Mouse (Mus musculus): ENCODE data around the gene Pex3. TPM values are rescaled to one million over a fixed set of nuclear protein-coding genes. Genes with fewer than 3 reads are reported as not detected.

Pex3 gene
- polyA plus RNA-seq (2012; rRNA removed) = 1.1 and 2.3 TPM in 2 replicates

GRCm38 (mm10) chr10:13552646-13553497, at the start of gene Pex3, which contains the start of gene Adat2:
TSS of gene Pex3 (minus strand) at chr10:13553142.
TSS of gene Adat2 (plus strand) at chr10:13552894.
- no peaks in the 10 kb centered on the region for H3K4me1 ChIP-seq (ENCODE audit: control insufficient read depth, insufficient read depth, insufficient read length, low read length)
- H3K27me3 ChIP-seq (ENCODE audit: control insufficient read depth, insufficient read depth, low read length) = no peaks in the 10 kb centered on the region
- peak; percentile 68 for TF ChIP-seq POLR2A (IDR thresholded peaks at IDR 0.05; ENCODE audit: low read depth, low read length)
- no peak for TF ChIP-seq CTCF (IDR thresholded peaks at IDR 0.05; ENCODE audit: extremely low read depth, insufficient read length, insufficient replicate concordance, low read depth, low read length)
- WGBS = under 1% methylated on average over 51 of the region's 51 CpGs
- peak within 1 kb of the TSS; percentile 49 for H3K27ac ChIP-seq (ENCODE audit: insufficient read depth, low read depth, low read length)
- peak within 1 kb of the TSS; percentile 94 for H3K4me3 ChIP-seq (ENCODE audit: low read depth, low read length)
- H3K36me3 ChIP-seq (ENCODE audit: control insufficient read depth, insufficient read depth, low read length) = peaks cover 2% of the 10 kb centered on the region; the same call in 1 of the 2 replicates

- H3K27ac ChIP-seq (ENCODE audit: insufficient read depth, low read depth, low read length) = no peak overlapping the region
- peaks cover 2% of the 10 kb centered on the region; the same call in 1 of the 2 replicates for H3K27me3 ChIP-seq (ENCODE audit: control insufficient read depth, insufficient read depth, low read length)
- no peak for TF ChIP-seq CTCF (IDR thresholded peaks at IDR 0.05; ENCODE audit: extremely low read depth, insufficient read length, insufficient replicate concordance, low read depth, low read length)
- TF ChIP-seq POLR2A (IDR thresholded peaks at IDR 0.05; ENCODE audit: low read depth, low read length) = no peak
- no peaks in the 10 kb centered on the region for H3K4me1 ChIP-seq (ENCODE audit: control insufficient read depth, insufficient read depth, insufficient read length, low read length)
- H3K36me3 ChIP-seq (ENCODE audit: control insufficient read depth, insufficient read depth, low read length) = no peaks in the 10 kb centered on the region
- no peak overlapping the region for H3K4me3 ChIP-seq (ENCODE audit: low read depth, low read length)
- 69% methylated on average over 2 of the region's 2 CpGs for WGBS
These were observed 48.0 kb upstream of the Pex3 start for GRCm38 (mm10) chr10:13600926-13601325.

GRCm38 (mm10) chr10:13597491-13597890, 44.5 kb upstream of the Pex3 start:
- Histone ChIP-seq H3K27ac (ENCODE audit: insufficient read depth, low read depth, low read length) (no peak overlapping the region), H3K4me3 (ENCODE audit: low read depth, low read length) (no peak overlapping the region), H3K36me3 (ENCODE audit: control insufficient read depth, insufficient read depth, low read length) (no peaks in the 10 kb centered on the region), H3K4me1 (ENCODE audit: control insufficient read depth, insufficient read depth, insufficient read length, low read length) (no peaks in the 10 kb centered on the region), H3K27me3 (ENCODE audit: control insufficient read depth, insufficient read depth, low read length) (peaks cover 2% of the 10 kb centered on the region; the same call in 1 of the 2 replicates)
- 78% methylated on average over 8 of the region's 8 CpGs for WGBS
- TF ChIP-seq CTCF (IDR thresholded peaks at IDR 0.05; ENCODE audit: extremely low read depth, insufficient read length, insufficient replicate concordance, low read depth, low read length) (no peak), POLR2A (IDR thresholded peaks at IDR 0.05; ENCODE audit: low read depth, low read length) (no peak)

GRCm38 (mm10) chr10:13596866-13597265, 43.9 kb upstream of the Pex3 start:
- Histone ChIP-seq H3K4me3 (ENCODE audit: low read depth, low read length) (no peak overlapping the region), H3K36me3 (ENCODE audit: control insufficient read depth, insufficient read depth, low read length) (no peaks in the 10 kb centered on the region), H3K27ac (ENCODE audit: insufficient read depth, low read depth, low read length) (no peak overlapping the region), H3K27me3 (ENCODE audit: control insufficient read depth, insufficient read depth, low read length) (peaks cover 2% of the 10 kb centered on the region; the same call in 1 of the 2 replicates), H3K4me1 (ENCODE audit: control insufficient read depth, insufficient read depth, insufficient read length, low read length) (no peaks in the 10 kb centered on the region)
- WGBS = 84% methylated on average over 9 of the region's 9 CpGs
- TF ChIP-seq CTCF (IDR thresholded peaks at IDR 0.05; ENCODE audit: extremely low read depth, insufficient read length, insufficient replicate concordance, low read depth, low read length) = no peak
- TF ChIP-seq POLR2A (IDR thresholded peaks at IDR 0.05; ENCODE audit: low read depth, low read length) = no peak

- WGBS = 37% methylated on average over 3 of the region's 3 CpGs
These were observed 43.1 kb upstream of the Pex3 start for GRCm38 (mm10) chr10:13596073-13596472.

GRCm38 (mm10) chr10:13593529-13593928, 40.6 kb upstream of the Pex3 start:
- TF ChIP-seq POLR2A (IDR thresholded peaks at IDR 0.05; ENCODE audit: low read depth, low read length) (no peak), CTCF (IDR thresholded peaks at IDR 0.05; ENCODE audit: extremely low read depth, insufficient read length, insufficient replicate concordance, low read depth, low read length) (no peak)
- no peaks in the 10 kb centered on the region for H3K27me3 ChIP-seq (ENCODE audit: control insufficient read depth, insufficient read depth, low read length)
- H3K4me1 ChIP-seq (ENCODE audit: control insufficient read depth, insufficient read depth, insufficient read length, low read length) = no peaks in the 10 kb centered on the region
- no peaks in the 10 kb centered on the region for H3K36me3 ChIP-seq (ENCODE audit: control insufficient read depth, insufficient read depth, low read length)
- 90% methylated on average over 3 of the region's 3 CpGs for WGBS
- no peak overlapping the region for H3K27ac ChIP-seq (ENCODE audit: insufficient read depth, low read depth, low read length)
- H3K4me3 ChIP-seq (ENCODE audit: low read depth, low read length) = no peak overlapping the region

More at GRCm38 (mm10) chr10:13596073-13596472, 43.1 kb upstream of the Pex3 start:
- Histone ChIP-seq H3K27me3 (ENCODE audit: control insufficient read depth, insufficient read depth, low read length) (peaks cover 2% of the 10 kb centered on the region; the same call in 1 of the 2 replicates), H3K36me3 (ENCODE audit: control insufficient read depth, insufficient read depth, low read length) (no peaks in the 10 kb centered on the region), H3K4me1 (ENCODE audit: control insufficient read depth, insufficient read depth, insufficient read length, low read length) (no peaks in the 10 kb centered on the region), H3K4me3 (ENCODE audit: low read depth, low read length) (no peak overlapping the region), H3K27ac (ENCODE audit: insufficient read depth, low read depth, low read length) (no peak overlapping the region)
- TF ChIP-seq POLR2A (IDR thresholded peaks at IDR 0.05; ENCODE audit: low read depth, low read length) = no peak
- TF ChIP-seq CTCF (IDR thresholded peaks at IDR 0.05; ENCODE audit: extremely low read depth, insufficient read length, insufficient replicate concordance, low read depth, low read length) = no peak

- Histone ChIP-seq H3K4me3 (ENCODE audit: low read depth, low read length) (no peak overlapping the region), H3K27ac (ENCODE audit: insufficient read depth, low read depth, low read length) (no peak overlapping the region), H3K27me3 (ENCODE audit: control insufficient read depth, insufficient read depth, low read length) (no peaks in the 10 kb centered on the region), H3K4me1 (ENCODE audit: control insufficient read depth, insufficient read depth, insufficient read length, low read length) (no peaks in the 10 kb centered on the region), H3K36me3 (ENCODE audit: control insufficient read depth, insufficient read depth, low read length) (no peaks in the 10 kb centered on the region)
- WGBS = 91% methylated on average over 10 of the region's 10 CpGs
- TF ChIP-seq POLR2A (IDR thresholded peaks at IDR 0.05; ENCODE audit: low read depth, low read length) = no peak
- TF ChIP-seq CTCF (IDR thresholded peaks at IDR 0.05; ENCODE audit: extremely low read depth, insufficient read length, insufficient replicate concordance, low read depth, low read length) = no peak
These were observed 39.3 kb upstream of the Pex3 start for GRCm38 (mm10) chr10:13592196-13592595.

All from small intestine, adult 2 months (tissue).